Mouse (Mus musculus) retina, adult 2 months (tissue): Measurements from ENCODE around the gene Troap.

Source experiments
- DNase-seq: peaks from one replicate; pipeline ENCODE4 v3.0.0-alpha.2; 2012; ENCODE audit warnings: low read depth, low spot score

Gene Troap

DNA sequence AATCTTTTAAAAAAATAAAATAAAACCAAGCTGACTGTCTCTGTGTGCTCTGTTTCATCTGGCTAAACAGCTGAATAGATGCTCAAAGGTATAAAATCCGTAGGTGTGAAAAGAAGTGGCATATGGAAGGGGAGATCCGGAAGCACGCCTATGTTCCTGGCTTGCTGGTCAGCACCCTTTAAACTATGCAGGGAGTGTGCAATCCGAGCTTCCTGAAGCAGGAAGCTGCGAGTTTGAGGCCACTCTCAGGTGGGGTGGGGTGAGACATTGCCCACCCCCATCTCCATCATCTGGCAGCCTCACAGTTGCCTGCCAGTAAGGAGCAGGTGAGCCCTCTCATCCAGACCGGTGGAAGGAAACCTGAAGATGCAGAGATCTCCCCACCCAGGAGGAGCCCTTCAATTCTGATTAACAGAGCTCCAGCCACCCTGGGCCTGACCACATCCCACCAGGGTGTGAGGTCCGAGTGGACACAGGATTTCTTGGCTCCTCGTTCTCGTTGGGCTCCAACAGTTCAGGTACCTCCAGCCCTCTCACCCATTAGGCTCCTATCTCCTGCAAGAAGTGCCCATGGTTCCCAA, at the start of gene Troap:
TSS of gene Troap (plus strand) at position 557 of the 581 bp plus-strand sequence.
- DNase-seq = no peak

DNA sequence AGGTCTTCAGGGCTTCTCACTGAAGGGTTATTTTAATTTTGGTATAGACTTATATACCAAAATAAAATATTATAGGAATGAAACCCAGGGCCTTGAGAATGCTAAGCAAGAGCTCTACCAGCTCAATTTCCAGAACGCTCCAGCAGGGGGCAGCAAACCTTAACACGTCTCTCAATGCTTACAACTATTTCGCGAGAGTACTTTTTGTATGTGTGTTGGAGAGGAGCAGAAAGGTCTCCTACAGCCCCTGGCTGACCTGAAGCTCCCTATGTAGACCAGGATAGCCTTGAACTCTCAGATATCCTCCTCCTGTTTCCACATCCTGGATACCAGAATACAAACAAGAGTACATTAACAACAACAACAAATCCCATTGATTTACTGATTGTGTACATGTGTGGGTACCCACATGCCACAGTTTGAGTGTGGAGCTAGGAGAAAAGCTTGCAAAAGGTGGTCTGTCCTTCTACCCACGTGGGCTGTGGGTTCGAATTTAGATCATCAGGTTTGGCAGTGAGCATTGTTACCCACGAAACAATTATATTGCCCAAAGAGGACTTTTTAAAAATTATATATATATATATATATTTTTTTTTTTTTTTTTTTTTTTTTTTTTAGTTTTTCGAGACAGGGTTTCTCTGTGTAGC, 49.6 kb upstream of the Troap start:
- DNase-seq = peak; percentile 62

DNA sequence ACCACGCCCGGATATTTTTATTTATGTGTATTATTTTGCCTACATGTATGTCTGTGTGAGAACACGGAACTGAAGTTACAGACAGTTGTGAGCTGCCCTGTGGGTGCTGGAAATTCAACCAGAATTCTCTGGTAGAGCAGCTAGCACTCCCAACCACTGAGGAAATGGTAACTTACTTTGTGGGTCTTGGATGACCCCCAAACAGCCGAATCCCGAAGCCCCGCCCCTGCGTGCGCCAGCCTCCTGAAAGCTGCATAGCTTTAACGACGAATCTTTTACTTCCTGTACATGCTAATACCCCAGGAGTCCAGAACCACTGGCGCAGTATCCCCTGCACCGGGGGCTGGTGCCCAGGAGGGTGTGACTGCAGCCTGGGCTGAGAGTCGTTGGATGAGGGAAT, 49.0 kb upstream of the Troap start:
- DNase-seq = no peak

DNA sequence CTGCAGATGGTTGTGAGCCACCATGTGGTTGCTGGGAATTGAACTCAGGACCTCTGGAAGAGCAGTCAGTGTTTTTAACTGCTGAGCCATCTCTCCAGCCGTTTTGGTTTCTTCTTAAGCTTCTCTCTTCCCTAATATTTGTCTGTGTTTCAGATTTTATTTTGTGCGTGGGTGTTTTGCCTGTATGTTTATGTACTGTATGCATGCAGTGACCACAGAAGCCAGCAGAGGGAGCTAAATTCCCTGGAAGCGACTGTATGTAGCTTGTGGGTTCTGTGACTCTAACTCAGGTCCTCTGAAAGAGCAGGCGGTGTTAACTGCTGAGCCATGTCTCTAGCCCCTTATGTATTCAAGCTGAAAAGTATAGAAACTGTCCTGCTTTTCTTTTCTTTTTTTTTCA, 48.1 kb upstream of the Troap start:
- no peak for DNase-seq

DNA sequence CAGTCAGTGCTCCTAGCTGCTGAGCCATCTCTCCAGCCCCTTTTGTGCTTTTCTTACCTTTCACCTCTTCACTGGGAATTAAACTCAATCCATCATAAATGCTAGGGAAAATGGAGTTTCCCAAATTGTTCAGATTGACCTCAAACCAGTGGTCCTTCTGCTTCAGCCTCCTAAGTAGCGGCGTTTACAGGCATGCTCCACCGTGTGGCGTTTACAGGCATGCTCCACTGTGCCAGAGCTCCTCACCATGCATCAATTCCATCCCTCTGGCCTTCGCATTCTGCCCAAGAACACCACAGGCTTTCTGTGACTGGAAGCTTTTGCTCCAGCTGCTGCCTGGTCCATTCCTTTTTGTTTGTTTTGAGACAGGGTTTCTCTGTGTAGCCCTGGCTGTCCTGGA, 47.3 kb upstream of the Troap start:
- no peak for DNase-seq

DNA sequence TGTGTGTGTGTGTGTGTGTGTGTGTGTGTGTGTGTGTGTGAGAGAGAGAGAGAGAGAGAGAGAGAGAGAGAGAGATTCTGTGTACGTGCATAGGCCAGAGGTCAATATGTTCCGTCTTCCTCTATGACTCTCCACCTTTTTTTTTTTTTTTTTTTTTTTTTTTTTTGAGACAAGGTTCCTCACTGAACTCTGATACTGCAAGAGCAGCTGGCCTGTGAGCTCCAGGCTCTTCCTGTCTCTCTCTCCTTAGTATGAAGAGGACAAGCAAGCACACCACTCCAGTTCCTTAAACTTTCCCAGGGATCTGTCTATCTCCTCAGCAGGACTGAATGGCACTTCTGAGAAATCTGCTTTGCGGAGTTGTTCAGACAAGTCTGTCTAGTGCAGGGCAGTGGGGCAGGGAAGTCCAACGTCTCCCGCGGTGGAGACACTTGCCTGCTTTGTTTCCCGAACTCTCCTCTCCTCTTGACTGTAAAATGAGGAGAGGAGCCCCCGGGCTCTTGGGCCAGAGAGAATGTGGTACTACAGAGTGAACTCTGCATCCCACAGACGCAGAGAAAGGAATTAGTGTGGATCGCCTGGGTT, 45.4 kb upstream of the Troap start:
- DNase-seq = no peak

DNA sequence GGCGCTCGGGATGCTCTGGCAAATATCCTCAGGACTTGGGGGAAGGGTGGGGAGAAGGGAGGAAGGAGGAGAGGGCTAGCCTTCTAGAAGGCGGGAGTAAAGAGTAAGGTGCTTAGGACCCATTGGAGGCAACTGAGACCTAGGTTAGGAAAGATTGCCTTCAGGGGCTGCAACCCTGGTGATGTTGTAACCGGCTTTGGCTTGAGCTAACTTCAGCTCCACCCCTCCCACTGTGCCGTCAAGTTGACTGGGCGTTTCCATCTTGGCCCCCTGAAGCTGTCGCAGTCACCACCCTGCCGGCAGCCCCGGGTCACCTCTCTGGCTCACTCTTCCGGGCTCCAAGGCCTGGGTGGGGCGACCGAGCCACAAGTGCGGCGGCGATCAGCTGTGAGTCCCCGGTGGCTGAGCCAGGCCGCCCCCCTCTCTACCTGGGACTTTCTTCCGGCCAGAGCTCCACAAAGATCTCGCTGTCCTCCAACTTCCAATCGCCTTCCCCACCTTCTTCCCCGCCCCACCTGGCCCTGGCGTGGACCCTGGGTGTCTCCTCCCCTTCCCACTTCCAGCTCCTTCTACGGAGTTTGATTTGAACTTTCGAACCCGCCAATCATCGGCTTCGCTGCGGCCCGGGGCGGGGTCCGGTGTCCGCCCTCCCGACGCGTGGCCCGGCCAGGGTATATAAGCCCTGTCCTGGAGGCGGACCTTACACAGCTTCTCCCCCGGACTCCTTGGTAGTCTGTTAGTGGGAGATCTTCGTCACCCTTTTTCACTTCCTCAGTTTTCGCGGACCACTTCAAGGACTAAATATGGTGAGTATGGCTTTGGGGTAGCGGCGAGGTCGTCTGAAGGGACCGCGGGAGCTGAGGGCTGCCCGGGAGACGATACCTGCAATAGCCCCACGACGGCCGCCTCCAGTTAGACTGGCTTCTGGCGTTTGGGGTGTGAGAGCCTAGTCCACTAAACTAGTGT, 44.5 kb upstream of the Troap start, which contains the start of gene Tuba1c:
TSS of gene Tuba1c (plus strand) at position 273 of the 966 bp plus-strand sequence.
- no peak for DNase-seq

DNA sequence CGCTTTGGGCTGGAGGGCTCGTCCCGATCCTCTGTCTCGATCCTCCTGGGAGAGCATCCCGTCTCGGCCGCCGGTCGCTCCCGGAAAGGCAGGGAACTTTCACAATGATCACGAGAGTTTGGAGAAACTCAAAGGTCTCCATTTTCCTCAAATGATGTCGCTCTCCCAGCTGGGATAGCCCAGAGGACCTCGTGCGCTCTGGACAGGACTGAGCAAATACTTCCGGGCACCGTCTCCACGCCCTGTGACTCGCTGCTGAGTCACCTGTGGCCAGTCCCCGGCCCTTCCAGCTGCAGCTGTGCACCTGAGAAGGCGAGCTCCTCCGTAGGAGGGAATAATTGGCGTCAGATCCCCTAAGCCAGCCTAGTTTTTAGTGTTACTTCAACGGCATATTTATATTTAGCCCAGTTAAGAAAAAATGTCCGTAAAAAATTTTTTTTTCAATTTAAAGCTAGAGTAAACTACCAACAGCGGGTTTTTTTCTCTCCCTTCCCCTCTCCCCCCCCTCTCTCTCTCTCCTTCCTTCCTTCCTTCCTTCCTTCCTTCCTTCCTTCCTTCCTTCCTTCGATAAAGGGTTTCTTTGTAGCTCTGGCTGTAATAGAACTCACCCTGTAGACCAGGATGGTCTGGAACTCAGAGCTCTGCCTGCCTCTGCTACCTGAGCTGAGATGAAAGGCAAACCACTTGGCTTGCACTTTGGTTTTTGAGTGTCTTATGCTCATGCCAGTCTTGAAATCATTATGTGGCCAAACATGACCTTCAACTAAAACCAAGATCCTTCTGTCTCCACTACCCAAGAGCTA, 43.6 kb upstream of the Troap start:
- no peak for DNase-seq

DNA sequence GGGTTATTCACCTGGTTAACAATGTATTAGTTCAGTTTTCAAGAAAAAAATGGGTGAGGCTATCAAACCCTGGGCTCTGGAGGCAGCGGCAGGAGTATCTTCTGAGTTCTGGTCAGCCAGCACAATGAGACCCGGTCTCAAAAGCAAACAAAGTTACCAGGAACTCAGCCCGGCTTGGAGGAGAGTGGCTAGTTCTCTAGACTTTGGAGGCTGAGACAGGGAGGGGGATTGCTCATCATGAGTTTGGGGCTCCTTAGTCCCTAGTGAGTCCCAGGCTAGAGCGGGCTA, 43.0 kb upstream of the Troap start:
- no peak for DNase-seq

DNA sequence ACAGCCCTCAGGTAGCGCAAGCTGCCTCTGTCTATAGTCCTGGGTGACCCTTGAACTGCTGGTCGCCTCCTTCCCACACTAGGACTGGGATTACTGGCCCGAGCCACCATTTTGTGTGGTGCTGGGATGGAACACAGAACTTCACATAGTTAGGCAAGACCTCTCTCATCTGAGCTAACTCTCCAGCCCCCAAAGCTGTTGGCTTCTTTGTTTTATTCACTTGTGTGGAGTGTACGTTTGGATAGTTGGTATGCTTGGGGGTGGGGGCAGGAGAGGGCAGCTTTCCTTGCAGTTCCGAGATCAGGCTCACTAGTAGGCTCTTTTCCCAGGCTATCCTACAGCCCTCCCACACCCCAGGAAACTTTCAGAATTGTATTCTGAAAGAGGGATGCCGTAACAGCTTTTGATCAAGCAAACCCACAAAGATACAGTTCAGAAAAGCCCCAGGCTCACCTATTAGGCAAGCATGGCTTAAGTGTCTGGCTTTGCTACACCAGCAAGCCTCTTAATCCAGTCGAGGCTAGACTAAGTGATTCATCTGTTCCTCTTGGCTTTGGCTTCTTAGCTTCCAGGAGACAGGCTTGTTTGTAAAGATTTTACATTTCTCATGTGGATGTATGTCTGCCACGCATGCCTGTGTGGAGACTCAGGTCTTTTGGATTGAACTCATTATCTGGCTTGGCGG, 42.2 kb upstream of the Troap start:
- DNase-seq = no peak

DNA sequence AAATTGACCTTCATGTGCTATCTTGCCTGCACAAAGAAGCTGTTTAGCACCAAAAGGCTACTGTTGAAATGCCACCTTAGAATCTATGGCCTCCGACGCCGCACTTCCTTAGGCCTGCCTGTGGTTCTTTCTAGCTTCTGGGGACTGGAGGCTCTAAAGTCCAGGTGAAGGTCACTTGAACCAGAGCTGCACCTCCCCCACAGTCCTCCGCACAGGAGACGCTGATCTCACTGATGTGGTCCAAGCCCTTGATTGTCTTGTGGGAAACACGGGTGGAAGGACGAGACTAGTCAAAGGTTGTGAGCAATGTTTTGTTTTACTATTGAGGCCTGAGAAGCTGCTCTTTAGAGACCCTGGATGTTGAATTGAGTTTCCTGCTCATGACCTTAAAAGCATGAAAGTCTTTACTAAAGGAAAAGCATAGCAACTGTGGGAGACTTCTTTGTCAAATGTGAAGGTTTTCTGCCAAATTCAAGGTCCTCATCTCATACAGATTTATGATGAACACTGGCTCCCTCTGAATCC, 41.6 kb upstream of the Troap start:
- DNase-seq = no peak

DNA sequence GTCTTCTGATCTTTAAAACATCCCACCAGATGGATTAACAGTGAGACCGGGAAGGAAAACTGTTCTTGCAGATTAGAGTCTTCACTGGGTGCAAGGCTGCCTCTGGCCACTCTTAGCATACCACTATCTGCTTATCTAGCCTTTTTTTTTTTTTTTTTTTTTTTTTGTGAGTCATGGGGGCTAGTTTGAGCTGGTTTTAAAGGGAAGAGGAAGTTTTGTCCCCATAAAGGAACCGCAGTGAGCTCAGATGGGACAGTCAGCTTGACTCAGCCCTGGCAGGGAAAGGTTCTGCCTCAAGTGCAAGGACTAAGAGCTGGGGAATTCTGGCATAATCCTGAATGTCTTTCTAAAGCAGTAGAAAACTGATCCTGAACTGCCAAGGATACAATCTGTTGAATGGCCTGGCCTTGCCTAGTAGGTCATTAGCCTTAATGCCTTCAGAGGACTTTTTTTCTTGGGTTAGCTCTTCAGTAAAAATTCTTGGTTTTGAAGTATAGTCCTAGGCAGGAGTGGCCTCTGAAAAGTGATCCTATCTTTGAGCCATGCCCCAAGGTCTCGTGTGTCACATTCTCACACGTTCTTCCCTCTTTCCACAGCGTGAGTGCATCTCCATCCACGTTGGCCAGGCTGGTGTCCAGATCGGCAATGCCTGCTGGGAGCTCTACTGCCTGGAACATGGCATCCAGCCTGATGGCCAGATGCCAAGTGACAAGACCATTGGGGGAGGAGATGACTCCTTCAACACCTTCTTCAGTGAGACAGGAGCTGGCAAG, 40.7 kb upstream of the Troap start:
- DNase-seq = no peak

DNA sequence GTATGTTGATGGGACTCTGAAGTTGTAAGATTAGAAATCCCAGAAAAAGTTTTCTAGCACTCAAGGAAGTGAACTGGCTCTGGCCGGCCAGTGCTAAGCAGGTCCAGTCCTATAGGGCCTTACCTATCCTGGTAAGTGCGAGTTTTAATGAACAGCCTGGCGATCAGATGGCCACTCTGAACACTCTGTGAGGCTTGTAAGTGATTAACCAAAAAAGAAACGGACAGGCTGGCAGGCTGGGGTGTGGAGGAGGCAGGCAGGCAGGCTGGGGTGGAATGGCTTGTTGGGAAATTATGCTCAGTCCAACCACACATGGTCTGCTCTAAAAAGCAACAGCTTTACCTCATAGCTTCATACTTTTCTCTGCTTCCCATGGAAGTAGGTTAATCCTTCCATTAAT, 38.9 kb upstream of the Troap start:
- no peak for DNase-seq

DNA sequence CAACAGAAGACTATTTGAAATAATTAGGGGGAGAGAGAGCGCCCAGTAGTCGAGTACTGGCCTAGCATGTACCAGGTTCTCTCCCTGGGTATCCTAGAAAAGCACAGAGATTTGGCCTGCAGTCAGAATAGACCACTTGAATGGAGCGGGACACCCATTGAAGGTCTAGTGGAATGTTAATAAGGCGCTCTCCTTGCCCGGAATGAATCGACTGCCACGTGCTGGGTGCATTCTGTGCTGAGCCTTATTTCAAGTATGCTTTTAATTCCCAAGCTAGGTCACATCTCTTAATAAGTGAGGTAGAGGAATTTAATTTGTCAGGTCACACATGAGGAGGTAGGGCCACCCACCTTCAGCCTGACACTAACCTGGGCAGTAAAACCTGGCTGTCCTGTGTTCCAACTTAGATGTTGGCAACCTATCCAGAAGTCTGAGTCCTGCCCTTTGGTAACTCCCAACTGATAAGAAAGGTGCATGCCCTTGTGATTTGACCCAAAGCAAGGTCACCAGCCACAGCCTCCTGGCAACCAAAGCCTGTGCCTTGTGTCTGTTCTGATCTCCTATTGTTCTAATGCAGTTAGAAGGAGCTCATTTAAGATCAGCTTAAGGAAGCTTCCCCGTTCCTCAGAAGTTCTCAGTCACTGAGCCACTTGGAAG, 38.0 kb upstream of the Troap start:
- no peak for DNase-seq

DNA sequence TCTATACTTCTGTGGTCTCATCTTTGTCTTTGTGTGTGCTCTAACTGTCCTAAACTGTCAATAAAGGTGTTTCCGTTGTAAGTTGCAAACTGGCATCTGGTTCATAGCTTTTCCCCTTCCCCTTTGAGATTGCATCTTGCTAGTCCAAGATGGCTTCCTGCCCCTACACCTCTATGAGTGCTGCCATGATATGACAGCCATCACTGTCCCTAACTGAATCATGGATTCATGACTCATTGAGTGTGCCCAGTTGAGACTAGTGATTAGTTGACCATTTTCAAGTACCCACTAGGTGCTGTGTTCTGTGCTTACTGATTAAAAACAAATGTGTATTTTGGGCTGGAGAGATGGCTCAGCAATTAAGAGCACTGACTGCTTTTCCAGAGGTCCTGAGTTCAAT, 36.4 kb upstream of the Troap start:
- DNase-seq = no peak

DNA sequence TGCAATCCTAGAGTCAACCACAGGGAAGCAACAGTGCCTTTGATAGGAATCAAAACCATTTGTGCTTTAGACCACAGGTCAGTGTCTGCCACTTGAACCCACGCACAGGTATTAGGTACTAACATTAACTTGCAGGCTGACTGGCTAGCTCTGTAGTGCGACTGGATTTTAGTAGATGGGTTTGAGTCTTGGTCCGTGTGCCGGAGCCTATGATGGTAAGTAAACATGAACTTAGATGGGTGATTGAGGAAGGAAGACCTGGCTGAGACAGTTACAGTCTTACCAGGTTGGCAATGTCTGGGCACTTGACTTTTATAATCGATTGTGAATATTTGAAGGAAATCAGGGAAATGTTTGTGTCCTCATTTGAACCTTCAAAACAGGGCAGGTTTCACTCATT, 35.6 kb upstream of the Troap start:
- no peak for DNase-seq

DNA sequence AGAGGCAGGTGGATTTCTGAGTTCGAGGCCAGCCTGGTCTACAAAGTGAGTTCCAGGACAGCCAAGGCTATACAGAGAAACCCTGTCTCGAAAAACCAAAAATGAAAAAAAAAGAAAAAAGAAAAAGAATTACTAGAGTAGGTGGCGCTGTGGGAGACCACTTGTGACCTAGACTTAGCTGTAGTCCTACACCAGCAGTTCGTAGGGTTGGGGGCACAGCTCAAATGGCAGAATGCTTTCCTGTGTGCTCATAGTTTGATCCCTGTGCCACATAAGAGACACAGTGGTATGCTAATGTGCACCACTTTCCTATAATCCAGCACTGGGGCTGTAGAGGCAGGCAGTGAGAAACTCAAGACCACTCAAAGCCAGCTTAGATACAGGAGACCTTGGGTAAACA, 35.1 kb upstream of the Troap start:
- DNase-seq = no peak

DNA sequence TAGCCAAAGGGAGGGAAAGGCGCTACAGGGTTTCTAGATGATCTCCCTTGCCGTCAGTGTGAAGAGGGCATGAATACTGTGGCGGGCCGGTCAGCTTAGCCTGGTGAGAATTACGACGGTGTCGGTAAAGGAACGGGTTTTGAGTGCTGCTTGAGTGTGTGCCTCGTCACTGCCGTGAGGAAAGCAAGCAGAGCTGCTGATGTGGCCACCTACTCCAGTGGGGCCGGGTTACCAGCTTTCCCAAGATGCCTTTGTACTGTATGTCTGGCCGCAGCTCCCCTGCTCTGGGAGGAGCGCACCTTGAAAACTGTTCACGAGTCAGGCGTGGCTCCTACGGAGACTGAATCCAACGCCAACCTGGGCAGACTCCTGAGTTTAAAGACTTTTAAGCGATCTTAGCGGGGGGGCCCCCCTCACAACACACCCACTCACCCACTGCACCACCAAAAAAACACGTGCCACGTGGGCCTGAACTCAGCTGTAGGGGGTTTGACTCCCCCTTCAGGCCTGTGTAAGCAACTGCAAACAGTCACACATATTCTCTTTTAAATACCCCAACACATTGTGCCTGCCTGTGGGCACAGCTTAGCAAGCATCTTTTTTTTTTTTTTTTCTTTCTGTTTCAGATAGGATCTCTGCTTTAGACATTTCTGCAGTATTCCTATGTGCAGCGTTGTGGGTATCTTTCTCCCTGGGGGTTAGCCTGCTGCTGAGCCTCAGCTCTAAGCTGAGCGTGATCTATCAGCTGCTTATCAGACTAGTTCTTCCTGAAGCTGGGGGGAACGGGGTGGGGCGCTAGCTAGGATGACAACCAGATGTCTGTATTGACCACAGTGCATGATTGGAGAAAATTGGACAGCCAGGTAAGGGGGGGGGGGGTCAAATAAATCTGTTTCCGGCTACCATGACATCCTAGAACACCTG, 34.1 kb upstream of the Troap start:
- DNase-seq = no peak
